Mouse (Mus musculus) mouse trophoblast stem cell (cell line): ENCODE data around the gene Adgrb3.

Experiments used
- in situ Hi-C, 2 experiments: fragments of 300-500 bp; cut with MseI, MboI; formaldehyde crosslinking; loops; 2 replicates in 1 of 2; 3 replicates in 1 of 2; pipeline ENCODE4 v1.15.1; 2025

Adgrb3 gene

GRCm38 (mm10) chr1:25828971-25829920 is at the start of gene Adgrb3:
Adgrb3 (minus strand) TSS chr1:25829707.
- in situ Hi-C loops = loop anchor here in 1 of 2 experiments (10.0 kb wide), 1 partner anchor 314 kb away; no protein-coding TSS in a partner anchor

GRCm38 (mm10) chr1:25877526-25877925 is 48.0 kb upstream of the Adgrb3 start:
- in situ Hi-C loops = no loop called here

- in situ Hi-C loops = no loop called here
These were observed 28.0 kb upstream of the Adgrb3 start for GRCm38 (mm10) chr1:25857473-25857872.

GRCm38 (mm10) chr1:25854451-25854978 is 25.0 kb upstream of the Adgrb3 start:
- in situ Hi-C loops = no loop called here

- in situ Hi-C loops = no loop called here
These were observed 2.8 kb upstream of the Adgrb3 start for GRCm38 (mm10) chr1:25832260-25832659.

- in situ Hi-C loops = no loop called here
These were observed 2.0 kb upstream of the Adgrb3 start for GRCm38 (mm10) chr1:25831521-25831900.

GRCm38 (mm10) chr1:25830757-25831520 is 1.4 kb upstream of the Adgrb3 start:
- in situ Hi-C loops = no loop called here

- in situ Hi-C loops = loop anchor here in 1 of 2 experiments (10.0 kb wide), 1 partner anchor 315 kb away; no protein-coding TSS in a partner anchor
These were observed 629 bp upstream of the Adgrb3 start for GRCm38 (mm10) chr1:25829921-25830751.

- in situ Hi-C loops = loop anchor here in 1 of 2 experiments (10.0 kb wide), 1 partner anchor 313 kb away; no protein-coding TSS in a partner anchor
These were observed 1.3 kb downstream of the Adgrb3 start for GRCm38 (mm10) chr1:25828071-25828755.

GRCm38 (mm10) chr1:25827436-25827835 is 2.1 kb downstream of the Adgrb3 start:
- in situ Hi-C loops = loop anchor here in 1 of 2 experiments (10.0 kb wide), 1 partner anchor 313 kb away; no protein-coding TSS in a partner anchor

GRCm38 (mm10) chr1:25826771-25827170 is 2.7 kb downstream of the Adgrb3 start:
- in situ Hi-C loops = loop anchor here in 1 of 2 experiments (10.0 kb wide), 1 partner anchor 312 kb away; no protein-coding TSS in a partner anchor

- in situ Hi-C loops = loop anchor here in 1 of 2 experiments (10.0 kb wide), 1 partner anchor 310 kb away; no protein-coding TSS in a partner anchor
These were observed 4.9 kb downstream of the Adgrb3 start for GRCm38 (mm10) chr1:25824626-25825025.

- in situ Hi-C loops = loop anchor here in 1 of 2 experiments (10.0 kb wide), 1 partner anchor 309 kb away; no protein-coding TSS in a partner anchor
These were observed 5.5 kb downstream of the Adgrb3 start for GRCm38 (mm10) chr1:25823961-25824360.

GRCm38 (mm10) chr1:25815491-25815890 is 14.0 kb downstream of the Adgrb3 start:
- in situ Hi-C loops = no loop called here

GRCm38 (mm10) chr1:25778784-25779183 is 50.7 kb downstream of the Adgrb3 start:
- in situ Hi-C loops = no loop called here

- in situ Hi-C loops = no loop called here
These were observed 52.0 kb downstream of the Adgrb3 start for GRCm38 (mm10) chr1:25777459-25777858.

- in situ Hi-C loops = no loop called here
These were observed 53.9 kb downstream of the Adgrb3 start for GRCm38 (mm10) chr1:25775440-25776130.

GRCm38 (mm10) chr1:25768958-25769357 is 60.5 kb downstream of the Adgrb3 start:
- in situ Hi-C loops = no loop called here

- in situ Hi-C loops = no loop called here
These were observed 74.2 kb downstream of the Adgrb3 start for GRCm38 (mm10) chr1:25755265-25755664.
